Mouse (Mus musculus) R1 (cell line): Measurements from ENCODE around the gene Rab4a.

ENCODE experiments used
- DNase-seq: peaks from one replicate; pipeline ENCODE4 v3.0.0-alpha.2; 2018; ENCODE audit warnings: low read depth, low spot score

Rab4a gene

DNA sequence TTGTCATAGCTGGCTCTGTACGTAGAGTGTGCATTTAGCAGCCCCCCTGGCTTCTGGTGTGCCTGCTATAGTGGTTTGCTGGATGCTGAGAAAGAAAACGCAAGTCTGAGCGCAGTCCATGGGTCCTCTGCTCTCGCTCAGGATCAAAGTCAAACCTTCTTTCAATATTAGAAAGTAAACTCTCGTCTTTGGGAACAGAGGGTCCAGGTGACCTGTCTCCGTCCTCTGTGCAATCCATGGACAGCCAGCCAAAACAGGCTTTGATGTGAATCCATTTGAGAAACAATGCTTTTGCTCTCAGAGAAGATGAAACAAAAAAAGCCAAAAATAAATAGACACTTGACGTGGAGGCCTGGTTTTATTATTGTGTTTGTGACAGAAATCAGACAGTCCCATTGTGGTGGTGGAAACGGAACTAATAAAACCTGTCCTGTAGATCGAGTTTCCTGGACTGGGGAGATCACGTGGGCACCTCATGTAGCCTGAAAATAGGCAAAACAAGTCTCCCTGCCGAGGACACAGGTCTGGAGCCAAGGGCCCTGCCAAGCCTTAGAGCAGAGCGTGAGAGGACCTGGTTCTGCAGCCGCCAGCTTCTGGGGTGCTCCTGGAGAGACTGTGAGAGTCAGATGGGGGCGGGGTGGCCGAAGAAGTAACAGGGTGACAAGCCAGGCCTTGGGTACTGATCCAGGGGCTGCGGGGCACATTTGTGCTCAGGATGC is 7.5 kb downstream of the Rab4a start:
- DNase-seq = no peak

- no peak for DNase-seq
Observed at GRCm38 (mm10) chr8:123813892-123814266, 8.1 kb downstream of the Rab4a start.

DNA sequence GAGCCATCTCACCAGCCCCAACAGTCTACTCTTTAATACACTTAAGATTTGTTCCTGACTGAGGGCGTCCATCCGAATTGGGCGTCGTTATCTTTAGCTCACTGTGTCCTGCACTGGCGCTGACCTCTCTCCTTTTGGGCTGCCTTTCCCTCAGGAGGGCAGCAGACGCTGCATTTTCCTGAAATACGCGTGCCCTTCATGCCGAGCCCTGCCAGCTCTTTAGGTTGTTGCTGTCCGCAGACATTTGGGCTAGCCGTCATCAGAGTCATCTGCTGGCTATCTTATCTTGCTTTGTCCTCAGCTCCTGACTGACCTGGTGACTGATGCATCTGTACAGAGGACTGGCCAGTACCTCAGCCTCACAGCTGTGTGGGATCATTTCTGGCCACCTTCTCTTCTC is 9.5 kb downstream of the Rab4a start:
- DNase-seq = no peak

DNA sequence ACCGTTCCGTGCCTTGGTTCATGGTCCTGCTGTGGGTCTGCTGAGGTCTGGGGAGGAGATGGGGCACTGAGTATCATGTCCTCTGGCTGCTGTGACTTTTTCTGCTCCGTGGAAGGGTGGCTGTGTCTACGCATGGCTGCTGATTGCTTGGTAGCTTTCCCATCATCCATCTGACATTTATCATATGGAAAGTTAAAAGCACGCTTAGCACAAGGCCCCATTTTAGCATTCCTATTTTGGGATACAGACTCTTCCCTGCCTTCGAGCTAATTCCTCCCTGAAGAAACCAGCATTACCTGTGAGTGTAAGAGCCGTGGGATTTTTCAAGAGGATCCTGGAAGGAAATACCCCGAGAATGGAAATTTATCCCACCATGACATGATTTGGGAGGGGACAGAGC is 11.2 kb downstream of the Rab4a start:
- DNase-seq = no peak

GRCm38 (mm10) chr8:123817747-123818146 is 12.0 kb downstream of the Rab4a start:
- DNase-seq = peak; percentile 72

DNA sequence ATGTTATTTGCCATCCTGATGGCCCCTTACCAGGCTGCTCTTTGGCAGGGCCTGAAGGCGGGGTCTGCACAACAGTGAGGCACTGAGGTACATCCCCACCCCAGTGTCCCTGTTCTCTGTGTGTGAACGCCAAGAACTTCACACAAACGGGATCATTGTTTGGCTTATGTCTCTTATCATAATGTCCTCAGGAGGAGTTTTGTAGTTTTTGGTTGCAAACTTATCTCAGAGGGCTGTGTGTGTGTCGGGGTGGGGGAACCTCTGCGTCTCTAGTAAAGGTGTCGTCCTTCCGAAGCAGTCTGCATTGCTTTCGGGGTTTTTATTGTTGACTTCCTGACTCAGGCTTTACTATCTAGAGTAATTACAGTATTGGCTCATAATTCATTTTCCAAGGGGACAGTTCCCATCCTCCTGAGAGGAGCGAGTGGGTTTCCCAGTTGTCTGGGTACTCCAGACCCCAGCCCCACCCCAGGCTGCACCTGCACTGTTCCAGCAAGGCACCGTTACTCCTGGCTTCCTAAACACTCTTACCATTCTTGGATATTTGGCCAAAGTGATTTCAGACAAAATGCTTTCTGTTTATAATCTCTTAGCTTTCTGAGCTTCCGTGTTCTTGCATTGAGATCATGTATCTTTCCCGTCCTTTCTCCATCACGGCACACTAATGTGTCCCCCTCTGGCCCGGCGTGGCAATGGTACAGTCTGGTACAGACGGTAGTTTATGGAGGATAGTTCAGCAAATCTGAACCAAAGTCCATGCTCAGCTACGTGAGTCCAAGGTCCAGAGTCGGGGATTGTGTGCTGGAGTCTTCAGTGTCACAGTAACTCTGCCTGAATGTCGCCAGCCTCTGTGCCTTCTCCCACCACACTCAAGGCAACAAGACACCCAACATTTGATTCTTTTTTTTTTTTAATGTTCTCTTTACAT is 14.2 kb downstream of the Rab4a start:
- DNase-seq = no peak

DNA sequence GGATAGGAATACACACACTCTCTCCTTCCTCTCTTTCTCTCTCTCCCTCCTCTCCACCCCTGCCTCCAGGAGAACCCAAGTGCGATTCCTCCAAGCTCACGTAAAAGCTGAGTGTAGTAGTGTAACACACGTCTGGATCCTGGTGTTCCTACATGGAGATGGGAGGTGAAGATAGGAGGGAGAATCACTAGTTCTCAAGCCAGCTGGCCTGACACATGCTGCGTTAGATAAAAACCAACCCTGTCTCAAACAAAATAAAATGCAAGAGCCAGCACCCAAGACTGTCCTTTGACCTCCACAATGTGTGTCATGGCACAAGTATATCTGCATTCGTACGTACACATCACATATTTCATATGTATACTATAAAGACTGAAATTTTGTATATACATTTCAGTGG is 15.0 kb downstream of the Rab4a start:
- DNase-seq = no peak

DNA sequence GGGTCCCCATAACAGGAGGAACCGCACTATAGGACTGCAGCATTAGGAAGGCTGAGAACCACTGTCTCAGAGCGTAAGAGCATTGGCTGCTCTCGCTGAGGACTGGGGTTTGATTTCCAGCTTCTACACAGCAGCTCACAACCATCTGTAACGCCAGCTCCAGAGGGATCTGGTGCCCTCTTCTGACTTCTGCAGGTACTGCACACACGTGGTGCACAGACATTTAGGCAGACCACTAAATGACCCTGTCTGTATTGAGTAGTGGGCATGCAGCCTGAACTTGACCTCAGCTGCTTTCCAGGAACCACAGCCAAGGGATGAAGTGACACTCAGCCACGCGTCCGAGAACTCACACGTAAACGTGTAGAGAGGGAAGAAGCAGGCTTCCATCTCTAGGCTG is 17.3 kb downstream of the Rab4a start:
- DNase-seq = peak; percentile 82

- no peak for DNase-seq
Observed at GRCm38 (mm10) chr8:123823532-123824123, 17.8 kb downstream of the Rab4a start.

GRCm38 (mm10) chr8:123826001-123826400 is 20.2 kb downstream of the Rab4a start:
- peak; percentile 78 for DNase-seq

GRCm38 (mm10) chr8:123826758-123827157 is 21.0 kb downstream of the Rab4a start:
- no peak for DNase-seq

DNA sequence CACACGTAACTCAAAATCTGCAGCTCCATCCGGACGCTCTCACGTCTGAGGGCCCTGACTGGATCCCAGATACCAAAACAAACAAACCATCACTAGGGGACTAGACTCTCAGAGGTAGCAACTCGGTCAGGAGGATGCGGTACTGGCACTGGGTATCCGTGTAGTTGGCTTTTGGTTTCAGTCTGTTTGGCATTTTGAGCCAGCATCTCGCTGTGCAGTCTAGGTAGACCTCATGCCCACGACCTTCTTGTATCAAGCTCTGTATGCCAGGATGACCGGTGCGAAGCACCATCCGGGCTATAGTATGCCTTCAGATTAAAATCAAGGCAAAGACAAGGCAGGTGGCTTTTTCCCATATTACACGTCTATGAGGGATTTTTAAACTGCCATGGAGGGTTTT is 21.7 kb downstream of the Rab4a start:
- no peak for DNase-seq

DNA sequence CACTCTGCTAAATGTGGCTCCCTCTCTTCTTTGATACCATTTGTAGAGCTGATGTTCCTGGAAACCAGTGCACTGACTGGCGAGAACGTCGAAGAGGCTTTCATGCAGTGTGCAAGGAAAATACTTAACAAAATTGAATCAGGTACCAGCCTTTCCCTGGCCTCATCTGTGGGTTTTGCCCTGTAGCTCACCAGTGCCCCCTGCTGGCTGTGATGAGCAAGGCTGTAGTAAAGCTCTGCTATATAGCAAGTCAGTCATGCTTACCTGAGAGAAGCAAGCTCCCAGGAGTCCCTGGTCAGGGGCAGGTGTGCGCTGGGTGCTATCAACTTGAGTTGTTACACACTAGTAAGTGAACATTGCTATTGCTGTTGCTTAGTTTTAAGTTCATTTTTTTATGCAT is 27.0 kb downstream of the Rab4a start:
- DNase-seq = peak; percentile 51

DNA sequence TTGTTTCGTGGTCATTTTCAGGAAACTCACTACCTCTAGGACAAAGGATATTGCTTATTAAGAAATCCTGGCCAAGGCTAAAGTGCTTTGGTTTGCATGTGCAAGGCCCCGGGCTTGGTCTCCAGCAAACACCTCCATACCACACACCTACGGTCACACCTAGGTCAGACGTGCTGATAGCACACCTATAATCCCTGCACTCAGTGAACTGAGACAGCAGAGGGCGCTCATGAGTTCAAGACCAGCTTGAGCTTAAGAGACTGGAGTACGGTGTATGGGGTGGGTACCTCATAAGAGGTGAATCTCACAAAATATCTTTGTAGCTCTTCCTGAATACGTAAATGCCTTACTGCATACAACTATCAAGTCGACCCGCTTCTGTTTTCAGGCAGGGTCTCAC is 29.7 kb downstream of the Rab4a start:
- DNase-seq = peak; percentile 90

DNA sequence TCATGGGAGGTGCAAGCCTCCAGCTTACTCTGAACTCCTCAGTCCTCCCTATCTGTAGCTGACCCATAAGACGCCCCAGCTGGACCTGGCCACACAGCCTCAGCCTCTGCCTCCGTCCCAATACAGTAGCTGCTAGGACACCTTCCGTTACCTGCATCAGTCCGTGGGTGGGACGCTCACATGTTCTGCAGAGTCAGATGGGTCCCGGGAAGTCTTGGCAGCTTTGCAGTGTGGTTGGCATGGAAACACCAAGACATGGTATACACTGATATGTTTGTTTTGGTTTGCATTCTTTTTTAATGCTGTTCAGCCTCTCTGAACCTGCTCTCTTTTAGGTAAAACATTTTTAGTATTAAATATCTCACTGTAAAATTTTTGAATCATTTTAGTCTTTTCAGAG is 30.6 kb downstream of the Rab4a start:
- no peak for DNase-seq

DNA sequence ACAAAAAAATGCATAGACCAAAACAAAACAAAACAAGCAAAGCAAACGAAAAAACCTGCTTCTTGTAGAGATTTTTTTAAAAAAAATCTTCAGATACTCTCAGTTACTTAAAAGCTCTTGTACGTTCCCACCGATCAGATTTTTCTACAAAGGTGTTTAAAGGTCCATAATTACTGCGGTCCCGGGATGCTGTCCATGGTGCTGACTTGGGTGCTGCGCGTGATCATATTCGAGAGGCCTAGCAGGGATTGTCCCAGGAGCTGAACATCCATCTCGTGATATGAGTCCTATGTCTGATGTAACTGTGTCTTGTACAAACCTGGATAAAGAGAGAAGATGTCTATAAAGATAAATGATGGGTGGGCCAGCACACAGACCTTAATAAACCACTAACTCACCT is 32.7 kb downstream of the Rab4a start:
- peak; percentile 61 for DNase-seq

- DNase-seq = no peak
Observed at GRCm38 (mm10) chr8:123840578-123841345, 35.0 kb downstream of the Rab4a start.

- peak; percentile 48 for DNase-seq
Observed at GRCm38 (mm10) chr8:123842086-123842485, 36.3 kb downstream of the Rab4a start.

- no peak for DNase-seq
Observed at GRCm38 (mm10) chr8:123844341-123844740, 38.6 kb downstream of the Rab4a start.

GRCm38 (mm10) chr8:123845114-123845513 is 39.3 kb downstream of the Rab4a start:
- DNase-seq = no peak

GRCm38 (mm10) chr8:123845991-123846390 is 40.2 kb downstream of the Rab4a start:
- no peak for DNase-seq

DNA sequence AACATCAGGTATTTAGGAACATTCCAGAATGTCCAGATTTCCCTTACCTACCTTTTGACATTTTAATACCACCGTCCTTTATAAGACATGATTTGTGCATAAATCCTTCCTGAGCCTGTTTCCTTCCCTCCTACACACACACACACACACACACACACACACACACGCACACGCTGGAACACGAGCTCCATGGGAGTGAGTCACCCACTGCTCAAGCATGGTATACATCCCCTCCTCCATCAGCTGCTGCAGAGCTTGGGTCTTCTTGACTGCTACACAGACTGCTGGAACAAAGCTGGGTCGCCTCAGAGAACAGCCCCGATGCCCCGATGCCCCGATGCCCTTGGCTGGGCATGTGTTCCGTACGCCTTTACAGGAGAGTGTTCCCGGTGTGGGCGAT is 40.7 kb downstream of the Rab4a start:
- DNase-seq = no peak
